Mouse (Mus musculus): Measurements from ENCODE around the gene Tradd. TPM values are rescaled to one million over a fixed set of nuclear protein-coding genes. Genes with fewer than 3 reads are reported as not detected.

Gene Tradd
- polyA plus RNA-seq, 1 experiment from 2014 or later = 50.6 TPM

DNA sequence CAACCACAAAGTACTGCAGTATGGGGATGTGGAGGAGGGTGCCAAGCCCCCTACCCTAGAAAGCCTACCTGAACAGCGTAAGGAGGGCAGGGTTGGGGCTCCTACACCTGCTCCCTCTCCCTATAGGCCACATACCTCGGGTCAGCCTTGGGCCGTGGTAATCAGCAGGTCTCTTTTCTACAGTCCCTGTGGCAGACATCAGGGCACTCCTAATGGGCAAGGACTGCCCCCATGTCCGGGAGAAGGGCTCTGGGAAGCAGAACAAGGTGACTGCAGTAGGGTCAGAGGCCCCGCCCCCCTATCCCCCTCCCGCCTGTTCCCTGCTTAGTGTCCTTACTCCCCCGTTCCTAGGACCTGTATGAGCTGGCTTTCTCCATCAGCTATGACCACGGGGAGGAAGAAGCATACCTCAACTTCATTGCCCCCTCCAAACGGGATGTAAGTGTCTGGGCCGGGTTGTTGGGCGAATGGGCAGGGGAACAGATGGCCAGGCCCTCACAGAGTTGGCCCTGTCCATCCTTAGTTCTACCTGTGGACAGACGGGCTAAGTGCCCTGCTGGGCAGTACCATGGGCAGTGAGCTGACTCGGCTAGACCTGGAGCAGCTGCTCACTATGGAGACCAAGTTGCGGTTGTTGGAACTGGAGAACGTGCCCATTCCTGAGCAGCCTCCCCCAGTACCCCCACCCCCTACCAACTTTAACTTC is 44.9 kb upstream of the Tradd start:
- Histone ChIP-seq H3K36me3 (ENCODE audit: control insufficient read depth, insufficient read depth) (peaks cover 65% of the 10 kb centered on the region), H3K4me3 (ENCODE audit: low read depth, low read length) (no peak overlapping the region), H3K9me3 (ENCODE audit: control insufficient read depth) (no peaks in the 10 kb centered on the region), H3K27ac (ENCODE audit: low read depth, low read length) (no peak overlapping the region), H3K4me1 (replicated peaks; ENCODE audit: control insufficient read depth, insufficient read depth, low read length) (peaks cover 4% of the 10 kb centered on the region; the same call in 1 of the 2 replicates), H3K27me3 (replicated peaks; ENCODE audit: control insufficient read depth, insufficient read depth, low read length) (no peaks in the 10 kb centered on the region), H3K9ac (ENCODE audit: low read depth, low read length) (no peak overlapping the region), H3K4me2 (replicated peaks; ENCODE audit: low read depth) (no peak overlapping the region)
- TF ChIP-seq CTCF (IDR thresholded peaks at IDR 0.05; ENCODE audit: low read depth) = no peak
- WGBS = 84% methylated on average over 15 of the region's 15 CpGs
- no peak for ATAC-seq

- Histone ChIP-seq H3K4me2 (replicated peaks; ENCODE audit: low read depth) (no peak overlapping the region), H3K9me3 (ENCODE audit: control insufficient read depth) (no peaks in the 10 kb centered on the region), H3K27me3 (replicated peaks; ENCODE audit: control insufficient read depth, insufficient read depth, low read length) (no peaks in the 10 kb centered on the region), H3K4me3 (ENCODE audit: low read depth, low read length) (no peak overlapping the region), H3K27ac (ENCODE audit: low read depth, low read length) (no peak overlapping the region), H3K36me3 (ENCODE audit: control insufficient read depth, insufficient read depth) (peaks cover 62% of the 10 kb centered on the region), H3K9ac (ENCODE audit: low read depth, low read length) (no peak overlapping the region), H3K4me1 (replicated peaks; ENCODE audit: control insufficient read depth, insufficient read depth, low read length) (peaks cover 4% of the 10 kb centered on the region; the same call in 1 of the 2 replicates)
- TF ChIP-seq CTCF (IDR thresholded peaks at IDR 0.05; ENCODE audit: low read depth) = no peak
- WGBS = 92% methylated on average over 10 of the region's 10 CpGs
- no peak for ATAC-seq
These were observed 44.0 kb upstream of the Tradd start for GRCm38 (mm10) chr8:105308428-105308827.

GRCm38 (mm10) chr8:105307670-105308069 is 43.3 kb upstream of the Tradd start:
- no peak for ATAC-seq
- WGBS = 94% methylated on average over 13 of the region's 13 CpGs
- no peak overlapping the region for H3K4me3 ChIP-seq (ENCODE audit: low read depth, low read length)
- H3K9me3 ChIP-seq (ENCODE audit: control insufficient read depth) = no peaks in the 10 kb centered on the region
- H3K27me3 ChIP-seq (replicated peaks; ENCODE audit: control insufficient read depth, insufficient read depth, low read length) = no peaks in the 10 kb centered on the region
- TF ChIP-seq CTCF (IDR thresholded peaks at IDR 0.05; ENCODE audit: low read depth) = no peak
- H3K27ac ChIP-seq (ENCODE audit: low read depth, low read length) = no peak overlapping the region
- H3K4me1 ChIP-seq (replicated peaks; ENCODE audit: control insufficient read depth, insufficient read depth, low read length) = peaks cover 4% of the 10 kb centered on the region; the same call in 1 of the 2 replicates
- no peak overlapping the region for H3K9ac ChIP-seq (ENCODE audit: low read depth, low read length)
- no peak overlapping the region for H3K4me2 ChIP-seq (replicated peaks; ENCODE audit: low read depth)
- H3K36me3 ChIP-seq (ENCODE audit: control insufficient read depth, insufficient read depth) = peaks cover 58% of the 10 kb centered on the region

DNA sequence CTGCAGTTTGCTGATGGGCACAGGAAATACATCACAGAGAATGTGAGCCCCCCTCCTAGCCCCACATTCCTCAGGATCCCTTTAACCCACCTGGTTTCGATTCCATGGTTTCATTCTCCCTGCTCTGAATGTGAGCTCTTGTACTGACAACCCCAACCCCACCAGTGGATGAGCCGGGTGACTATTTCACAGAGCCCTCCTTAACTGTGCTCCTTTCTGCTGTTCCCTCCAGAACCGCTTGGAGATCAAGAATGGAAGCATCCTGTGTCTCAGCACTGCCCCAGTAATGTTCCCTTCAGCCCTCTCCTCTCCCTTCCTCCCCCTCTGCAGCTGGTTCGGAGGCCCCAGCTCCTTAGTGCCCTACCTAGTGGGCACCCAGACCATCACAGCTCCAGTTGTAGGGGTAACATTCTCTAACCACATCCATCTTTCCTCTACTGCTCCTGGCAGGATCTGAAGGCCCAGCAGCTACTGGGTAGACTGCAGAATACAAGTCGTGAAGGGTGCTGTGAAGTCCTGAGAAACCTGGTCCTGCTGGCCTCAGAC is 41.8 kb upstream of the Tradd start:
- Histone ChIP-seq H3K4me3 (ENCODE audit: low read depth, low read length) (peak overlapping the region; percentile 46), H3K27ac (ENCODE audit: low read depth, low read length) (peak overlapping the region; percentile 91; the same call in 1 of the 2 replicates), H3K9me3 (ENCODE audit: control insufficient read depth) (no peaks in the 10 kb centered on the region), H3K9ac (ENCODE audit: low read depth, low read length) (peak overlapping the region; percentile 65), H3K27me3 (replicated peaks; ENCODE audit: control insufficient read depth, insufficient read depth, low read length) (no peaks in the 10 kb centered on the region), H3K4me2 (replicated peaks; ENCODE audit: low read depth) (peak overlapping the region; percentile 82), H3K36me3 (ENCODE audit: control insufficient read depth, insufficient read depth) (peaks cover 62% of the 10 kb centered on the region), H3K4me1 (replicated peaks; ENCODE audit: control insufficient read depth, insufficient read depth, low read length) (peaks cover 4% of the 10 kb centered on the region; the same call in 1 of the 2 replicates)
- no peak for ATAC-seq
- peak; percentile 26 for TF ChIP-seq CTCF (IDR thresholded peaks at IDR 0.05; ENCODE audit: low read depth)
- 22% methylated on average over 5 of the region's 5 CpGs for WGBS

- peak; percentile 32 for TF ChIP-seq CTCF (IDR thresholded peaks at IDR 0.05; ENCODE audit: low read depth)
- Histone ChIP-seq H3K4me2 (replicated peaks; ENCODE audit: low read depth) (peak within 1 kb of the TSS; percentile 82), H3K27me3 (replicated peaks; ENCODE audit: control insufficient read depth, insufficient read depth, low read length) (no peaks in the 10 kb centered on the region), H3K36me3 (ENCODE audit: control insufficient read depth, insufficient read depth) (peaks cover 65% of the 10 kb centered on the region), H3K9me3 (ENCODE audit: control insufficient read depth) (no peaks in the 10 kb centered on the region), H3K27ac (ENCODE audit: low read depth, low read length) (peak within 1 kb of the TSS; percentile 91), H3K4me3 (ENCODE audit: low read depth, low read length) (peak within 1 kb of the TSS; percentile 46), H3K9ac (ENCODE audit: low read depth, low read length) (peak within 1 kb of the TSS; percentile 65), H3K4me1 (replicated peaks; ENCODE audit: control insufficient read depth, insufficient read depth, low read length) (peaks cover 4% of the 10 kb centered on the region; the same call in 1 of the 2 replicates)
- ATAC-seq = peak; percentile 96
- WGBS = 3% methylated on average over 29 of the region's 30 CpGs
These were observed 41.1 kb upstream of the Tradd start, which contains the start of gene Elmo3 for GRCm38 (mm10) chr8:105305211-105306145. Gene Elmo3, plus strand, starts transcription at chr8:105305601.
